Mouse (Mus musculus) right cerebral cortex, postnatal 36 days (tissue): ENCODE results near the gene Zrsr1.

Source experiments
- DNase-seq, 2 experiments: peaks; one replicate each; pipeline ENCODE4 v3.0.0; 2022; ENCODE audit warnings: low spot score in 2 of 2, mixed read lengths in 1 of 2

Gene Zrsr1

GRCm38 (mm10) chr11:23008181-23008823 lies 36.5 kb downstream of the Zrsr1 start:
- peak; percentile 68 to 81 for DNase-seq

GRCm38 (mm10) chr11:23008824-23009200 lies 37.0 kb downstream of the Zrsr1 start:
- no peak for DNase-seq

GRCm38 (mm10) chr11:23013096-23013495 lies 41.3 kb downstream of the Zrsr1 start:
- no peak for DNase-seq

- DNase-seq: no peak
Observed at GRCm38 (mm10) chr11:23013580-23014294, 41.9 kb downstream of the Zrsr1 start.

- DNase-seq: no peak
Observed at GRCm38 (mm10) chr11:23014996-23015395, 43.2 kb downstream of the Zrsr1 start.

- no peak for DNase-seq
Observed at GRCm38 (mm10) chr11:23017943-23018342, 46.1 kb downstream of the Zrsr1 start.

- no peak for DNase-seq
Observed at GRCm38 (mm10) chr11:23020116-23020770, 48.4 kb downstream of the Zrsr1 start.

- DNase-seq: no peak
Observed at GRCm38 (mm10) chr11:23020841-23021240, 49.0 kb downstream of the Zrsr1 start.

- DNase-seq: no peak
Observed at GRCm38 (mm10) chr11:23023155-23023554, 51.4 kb downstream of the Zrsr1 start.

GRCm38 (mm10) chr11:23024169-23024568 lies 52.4 kb downstream of the Zrsr1 start:
- no peak for DNase-seq
